Mouse (Mus musculus) heart, postnatal 0 days (tissue): ENCODE measurements at regions not wholly inside any gene's neighbourhood (a gene's known extent, or its start where the extent isn't known, plus 50 kb on each side); places are given as distances from the start of the nearest gene placed in this dataset.

Experiments
- ATAC-seq: fragments of 200-750 bp; cut with Nextera tagmentation; 2 replicates; pipeline ENCODE4 v1.8.0; 2017; ENCODE audit warnings: low read depth, moderate number of reproducible peaks, moderate library complexity; ENCODE audit not compliant: insufficient read depth
- DNase-seq: peaks from one replicate; pipeline ENCODE4 v3.0.0-alpha.2; 2016; ENCODE audit warnings: low spot score
- H3K27ac ChIP-seq: fragments of 300-500 bp; sonication (generic); 2 replicates; pipeline ENCODE4 v1.5.1; 2014; ENCODE audit warnings: low read depth, mild to moderate bottlenecking
- H3K27me3 ChIP-seq: fragments of 300-500 bp; sonication (generic); 2 replicates; pipeline ENCODE4 v1.6.1; 2014; ENCODE audit warnings: low read length, mixed read lengths; ENCODE audit not compliant: control insufficient read depth, insufficient read depth
- H3K36me3 ChIP-seq: fragments of 300-500 bp; sonication (generic); replicated peaks from 2 replicates; pipeline ENCODE4 v1.6.1; 2014; ENCODE audit warnings: low read length, mixed read lengths; ENCODE audit not compliant: control insufficient read depth, insufficient read depth
- H3K4me1 ChIP-seq: fragments of 300-500 bp; sonication (generic); 2 replicates; pipeline ENCODE4 v1.6.1; 2014; ENCODE audit warnings: antibody characterized with exemption; ENCODE audit not compliant: control insufficient read depth, insufficient read depth
- H3K4me2 ChIP-seq: fragments of 300-500 bp; sonication (generic); 2 replicates; pipeline ENCODE4 v1.6.1; 2014; ENCODE audit warnings: low read depth, mild to moderate bottlenecking, low read length, moderate library complexity
- H3K4me3 ChIP-seq: fragments of 300-500 bp; sonication (generic); 2 replicates; pipeline ENCODE4 v1.5.1; 2014; ENCODE audit warnings: low read depth, low read length
- H3K9ac ChIP-seq: fragments of 300-500 bp; sonication (generic); replicated peaks from 2 replicates; pipeline ENCODE4 v1.6.1; 2014; ENCODE audit warnings: low read depth, low read length, mixed read lengths
- H3K9me3 ChIP-seq: fragments of 300-500 bp; sonication (generic); replicated peaks from 2 replicates; pipeline ENCODE4 v1.6.1; 2016; ENCODE audit warnings: low read length; ENCODE audit not compliant: control insufficient read depth
- CTCF ChIP-seq: IDR thresholded peaks from 2 replicates; pipeline ENCODE4 v1.5.1; 2016; ENCODE audit warnings: antibody characterized with exemption, control low read depth, low read depth
- EP300 ChIP-seq: IDR thresholded peaks from 2 replicates; pipeline ENCODE4 v1.6.1; 2016; ENCODE audit warnings: antibody characterized with exemption, low read depth
- WGBS: fragments of 180-500 bp; shearing (Covaris S2); extraction: QIAGEN DNeasy Blood & Tissue Kit; methylation state at CpG from one replicate; pipeline ENCODE4 v1.1.7; 2014; 5-methylcytosine and 5-hydroxymethylcytosine counted together

DNA sequence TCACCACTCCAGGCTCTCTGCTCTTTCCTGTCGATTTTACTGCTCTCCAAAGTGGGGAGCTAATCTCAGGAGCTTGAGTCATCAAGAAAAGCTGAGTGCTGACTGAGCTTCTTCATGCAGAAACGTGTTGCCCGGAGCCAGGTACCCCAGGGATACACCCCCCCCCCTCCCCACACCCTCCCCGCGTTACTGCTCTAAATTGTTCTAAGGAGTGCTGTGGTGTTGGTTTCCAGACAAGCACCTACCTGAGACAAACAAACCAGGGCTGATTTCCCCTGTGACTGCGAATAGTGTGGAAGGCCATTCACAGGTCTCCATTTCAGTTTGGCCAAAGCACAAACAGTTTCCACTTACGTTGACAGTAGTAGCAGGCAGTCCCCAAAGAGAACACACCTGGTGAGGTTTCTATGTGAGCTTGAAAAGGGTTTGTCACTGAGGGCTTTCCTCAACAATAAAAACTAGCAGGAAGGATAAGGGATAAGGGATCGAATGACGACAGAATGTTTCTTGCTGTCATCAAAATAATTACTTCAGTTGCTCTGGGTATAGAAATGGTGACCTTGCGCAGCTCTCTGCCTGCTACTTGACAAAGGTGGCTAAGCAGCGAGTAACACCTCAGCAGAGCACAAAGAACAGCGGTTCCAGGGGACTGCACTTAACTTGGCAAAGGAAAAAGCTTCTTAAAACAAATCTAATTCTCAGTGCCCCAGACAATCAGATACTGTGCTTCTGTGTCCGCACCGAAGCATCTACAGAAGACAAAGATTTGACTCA lies 1325.0 kb downstream of the Zfp704 start:
- DNase-seq (no peak), ATAC-seq (no peak)
- H3K9me3 ChIP-seq, result no peaks in the 10 kb centered on the region
- no peak for TF ChIP-seq CTCF
- no peak for TF ChIP-seq EP300
- no peak overlapping the region for H3K27ac ChIP-seq
- H3K9ac ChIP-seq, result no peak overlapping the region
- H3K4me1 ChIP-seq, result no peaks in the 10 kb centered on the region
- WGBS, result 64% methylated on average over 14 of the region's 14 CpGs
- no peak overlapping the region for H3K4me3 ChIP-seq
- H3K4me2 ChIP-seq, result no peak overlapping the region
- H3K36me3 ChIP-seq, result no peaks in the 10 kb centered on the region
- no peaks in the 10 kb centered on the region for H3K27me3 ChIP-seq

DNA sequence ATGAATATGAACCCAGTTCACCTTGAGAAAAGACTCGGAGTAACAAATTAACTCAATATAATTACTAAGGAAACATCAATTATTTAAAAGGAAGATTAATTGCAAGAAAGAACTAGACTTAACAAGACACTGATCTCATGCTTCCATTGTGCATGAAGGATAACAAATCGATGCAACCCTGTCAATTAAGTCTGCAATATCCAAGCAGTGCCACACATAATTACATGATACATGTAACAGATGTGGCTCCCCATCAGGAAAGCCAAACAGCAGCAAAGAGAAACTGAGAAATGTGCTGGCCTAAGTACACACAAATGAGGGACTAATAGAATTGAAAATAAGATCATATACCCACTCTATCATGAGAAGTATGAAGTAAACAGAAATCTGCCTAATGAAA lies 1327.5 kb downstream of the Zfp704 start:
- no peak overlapping the region for H3K9ac ChIP-seq
- H3K9me3 ChIP-seq, result no peaks in the 10 kb centered on the region
- H3K36me3 ChIP-seq, result no peaks in the 10 kb centered on the region
- H3K4me1 ChIP-seq, result no peaks in the 10 kb centered on the region
- H3K4me3 ChIP-seq, result no peak overlapping the region
- H3K27me3 ChIP-seq, result no peaks in the 10 kb centered on the region
- no peak overlapping the region for H3K4me2 ChIP-seq
- DNase-seq (no peak), ATAC-seq (no peak)
- no peak overlapping the region for H3K27ac ChIP-seq
- TF ChIP-seq CTCF (no peak), EP300 (no peak)
- 69% methylated on average over 2 of the region's 2 CpGs for WGBS

DNA sequence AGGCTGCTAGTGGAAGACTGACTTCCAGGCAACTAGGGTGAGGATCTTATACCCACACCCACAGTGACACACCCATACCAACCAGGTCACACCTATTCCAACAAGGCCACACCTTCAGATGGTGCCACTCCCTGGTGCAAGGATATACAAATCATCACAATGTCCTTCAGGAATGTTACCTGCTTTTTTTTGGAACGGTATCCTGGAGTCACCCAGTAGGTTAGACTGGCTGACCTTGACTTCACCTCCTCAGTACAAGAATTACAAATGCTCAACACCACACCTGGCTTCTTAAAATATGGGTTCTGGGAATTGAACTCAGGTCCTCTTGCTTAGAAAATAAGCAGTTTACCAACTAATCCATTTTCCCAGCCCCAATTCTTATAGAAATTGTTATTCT lies 1333.2 kb downstream of the Zfp704 start:
- DNase-seq, result no peak
- 60% methylated on average over 1 of the region's 1 CpGs for WGBS
- no peak overlapping the region for H3K27ac ChIP-seq
- no peak for TF ChIP-seq CTCF
- no peak for TF ChIP-seq EP300
- H3K9ac ChIP-seq, result no peak overlapping the region
- no peak overlapping the region for H3K4me2 ChIP-seq
- no peak overlapping the region for H3K4me3 ChIP-seq
- ATAC-seq, result no peak
- no peaks in the 10 kb centered on the region for H3K9me3 ChIP-seq
- H3K4me1 ChIP-seq, result no peaks in the 10 kb centered on the region
- H3K27me3 ChIP-seq, result no peaks in the 10 kb centered on the region
- no peaks in the 10 kb centered on the region for H3K36me3 ChIP-seq

DNA sequence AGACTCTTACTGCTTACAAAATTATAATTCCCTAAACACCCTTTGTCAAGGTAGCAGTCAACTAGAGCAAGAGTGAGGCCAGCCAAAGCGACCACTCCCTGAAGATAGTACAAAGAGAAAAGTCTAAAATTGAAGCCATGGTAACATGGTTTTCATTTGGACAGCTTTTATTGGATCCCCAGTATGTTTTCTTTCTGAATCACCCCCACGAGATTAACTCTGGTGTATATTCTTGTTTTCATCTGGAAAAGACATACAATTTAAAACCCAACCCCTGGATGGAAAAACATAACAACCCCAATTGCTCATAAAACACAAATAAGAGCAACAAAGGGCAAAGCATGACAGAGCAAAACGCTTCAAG lies 1339.0 kb downstream of the Zfp704 start:
- 53% methylated on average over 3 of the region's 3 CpGs for WGBS
- Histone ChIP-seq H3K36me3 (no peaks in the 10 kb centered on the region), H3K27me3 (no peaks in the 10 kb centered on the region), H3K27ac (no peak overlapping the region), H3K4me1 (no peaks in the 10 kb centered on the region), H3K4me2 (no peak overlapping the region), H3K9me3 (no peaks in the 10 kb centered on the region), H3K9ac (no peak overlapping the region), H3K4me3 (no peak overlapping the region)
- no peak for TF ChIP-seq EP300
- TF ChIP-seq CTCF, result no peak
- DNase-seq (no peak), ATAC-seq (no peak)

DNA sequence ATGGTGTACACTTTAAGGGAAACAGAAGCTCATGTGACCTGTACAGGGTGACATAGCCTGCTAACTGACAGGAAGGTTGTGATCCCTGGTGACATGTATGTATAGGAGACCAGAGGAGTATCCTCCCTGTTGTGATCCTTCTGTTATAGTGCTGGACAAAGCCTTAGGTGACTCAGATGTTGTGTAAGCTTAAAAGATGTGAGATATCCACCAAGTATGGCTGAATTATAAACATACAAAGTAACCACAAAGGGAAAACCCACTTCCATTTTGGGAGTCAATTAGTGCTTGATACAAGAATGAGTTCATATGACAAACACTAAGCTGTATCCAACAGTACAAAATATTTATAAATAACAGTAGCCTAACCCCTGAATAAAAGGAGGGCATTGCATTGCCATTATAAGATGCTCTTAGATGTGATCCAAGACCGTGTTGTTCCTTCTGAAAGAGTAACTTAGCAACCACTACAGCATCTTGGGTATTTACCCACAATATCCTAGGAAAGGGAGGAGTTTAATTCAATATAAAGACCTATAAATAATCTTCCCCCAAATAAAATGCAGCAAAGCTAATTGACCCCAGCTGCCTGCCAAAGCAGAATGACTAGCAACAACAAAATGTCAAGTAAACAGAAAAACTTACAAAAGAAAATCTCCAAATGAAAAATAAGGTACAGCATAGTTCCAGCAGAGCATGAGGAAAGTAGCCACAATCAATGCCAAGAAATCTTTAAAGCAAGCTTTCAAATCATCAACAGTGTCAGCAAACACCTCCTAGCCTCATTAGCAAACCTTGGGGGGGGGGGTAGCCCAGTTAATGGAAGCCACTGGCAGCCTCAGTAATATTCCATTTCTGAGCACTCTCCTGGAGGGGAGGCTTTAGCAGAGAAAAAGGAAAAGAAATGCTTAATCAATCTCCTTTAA lies 1339.6 kb downstream of the Zfp704 start:
- 49% methylated on average over 1 of the region's 1 CpGs for WGBS
- ATAC-seq, result no peak
- TF ChIP-seq CTCF, result no peak
- no peak for TF ChIP-seq EP300
- Histone ChIP-seq H3K4me3 (no peak overlapping the region), H3K9ac (no peak overlapping the region), H3K4me1 (no peaks in the 10 kb centered on the region), H3K27me3 (no peaks in the 10 kb centered on the region), H3K27ac (no peak overlapping the region), H3K4me2 (no peak overlapping the region), H3K9me3 (no peaks in the 10 kb centered on the region), H3K36me3 (no peaks in the 10 kb centered on the region)
- DNase-seq, result no peak
